Mouse (Mus musculus) hindbrain, embryonic 14.5 days (tissue): ENCODE measurements around the gene 4930426L09Rik. TPM values are rescaled to one million over a fixed set of nuclear protein-coding genes. Genes with fewer than 3 reads are reported as not detected.

ENCODE experiments used
- ATAC-seq: fragments of 200-750 bp; cut with Nextera tagmentation; 2 replicates; pipeline ENCODE4 v1.8.0; 2017; ENCODE audit warnings: moderate number of reproducible peaks, mild to moderate bottlenecking, moderate TSS enrichment, moderate library complexity; ENCODE audit not compliant: low FRiP score
- DNase-seq: peaks from one replicate; pipeline ENCODE4 v3.0.0-alpha.2; 2015; ENCODE audit warnings: low spot score
- H3K27ac ChIP-seq: fragments of 300-500 bp; sonication (generic); 2 replicates; pipeline ENCODE4 v1.5.1; 2014; ENCODE audit warnings: mild to moderate bottlenecking, moderate library complexity
- H3K27me3 ChIP-seq: fragments of 300-500 bp; sonication (generic); 2 replicates; pipeline ENCODE4 v1.6.1; 2014; ENCODE audit warnings: mild to moderate bottlenecking, low read length, mixed read lengths; ENCODE audit not compliant: control insufficient read depth, insufficient read depth
- H3K36me3 ChIP-seq: fragments of 300-500 bp; sonication (generic); replicated peaks from 2 replicates; pipeline ENCODE4 v1.6.1; 2014; ENCODE audit not compliant: control insufficient read depth, insufficient read depth
- H3K4me1 ChIP-seq: fragments of 300-500 bp; sonication (generic); replicated peaks from 2 replicates; pipeline ENCODE4 v1.6.1; 2014; ENCODE audit warnings: antibody characterized with exemption, low read length, mixed read lengths; ENCODE audit not compliant: control insufficient read depth, insufficient read depth
- H3K4me2 ChIP-seq: fragments of 300-500 bp; sonication (generic); replicated peaks from 2 replicates; pipeline ENCODE4 v1.6.1; 2014; ENCODE audit warnings: mild to moderate bottlenecking, moderate library complexity
- H3K4me3 ChIP-seq: fragments of 300-500 bp; sonication (generic); replicated peaks from 2 replicates; pipeline ENCODE4 v1.5.1; 2014; ENCODE audit warnings: mild to moderate bottlenecking, low read length
- H3K9ac ChIP-seq: fragments of 300-500 bp; sonication (generic); 2 replicates; pipeline ENCODE4 v1.6.1; 2014
- H3K9me3 ChIP-seq: fragments of 300-500 bp; sonication (generic); 2 replicates; pipeline ENCODE4 v1.6.1; 2016; ENCODE audit warnings: low read length; ENCODE audit not compliant: control insufficient read depth
- WGBS: fragments of 180-500 bp; shearing (Covaris S2); extraction: QIAGEN DNeasy Blood & Tissue Kit; methylation state at CpG from one replicate; pipeline ENCODE4 v1.1.7; 2014; 5-methylcytosine and 5-hydroxymethylcytosine counted together
- polyA plus RNA-seq: library from polyadenylated mRNA; unstranded; fragments of >200 nt; fragmentation: Nextera tagmentation; extraction: Ambion mirVana; gene quantifications from 2 replicates; pipeline ENCODE4 v1.2.1, GENCODE M21; 2014

Gene 4930426L09Rik
- polyA plus RNA-seq, 1 experiment from 2014 or later: 0.74 TPM

- H3K4me1 ChIP-seq: no peaks in the 10 kb centered on the region
- no peaks in the 10 kb centered on the region for H3K9me3 ChIP-seq
- no peaks in the 10 kb centered on the region for H3K27me3 ChIP-seq
- no peak overlapping the region for H3K4me3 ChIP-seq
- H3K4me2 ChIP-seq: no peak overlapping the region
- no peaks in the 10 kb centered on the region for H3K36me3 ChIP-seq
- ATAC-seq (no peak), DNase-seq (no peak)
- WGBS: 91% methylated on average over 1 of the region's 1 CpGs
- H3K9ac ChIP-seq: no peak overlapping the region
- no peak overlapping the region for H3K27ac ChIP-seq
Observed at GRCm38 (mm10) chr2:19016839-19017238, 18.7 kb downstream of the 4930426L09Rik start.

DNA sequence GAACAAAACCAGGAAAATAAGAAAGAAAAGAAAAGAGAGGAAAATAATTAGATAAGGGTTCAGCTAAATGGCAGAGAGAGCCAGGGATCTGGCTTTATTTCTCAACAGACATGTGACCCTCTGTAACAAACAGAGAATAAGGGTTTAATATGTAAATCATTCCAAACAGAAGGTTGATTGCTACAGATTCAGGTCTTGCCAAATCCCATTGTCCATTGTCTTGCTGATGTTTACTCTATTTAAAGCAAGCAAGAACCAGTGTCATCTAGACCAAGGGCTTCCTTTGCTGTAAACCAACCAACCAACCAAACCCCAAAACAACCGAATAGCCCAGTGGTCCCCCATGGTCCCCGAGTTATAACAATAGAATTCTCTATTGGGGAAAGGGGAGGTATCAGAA, 19.9 kb downstream of the 4930426L09Rik start:
- H3K27ac ChIP-seq: no peak overlapping the region
- no peaks in the 10 kb centered on the region for H3K27me3 ChIP-seq
- WGBS: 74% methylated on average over 2 of the region's 2 CpGs
- no peaks in the 10 kb centered on the region for H3K4me1 ChIP-seq
- H3K9ac ChIP-seq: no peak overlapping the region
- DNase-seq (no peak), ATAC-seq (no peak)
- H3K9me3 ChIP-seq: no peaks in the 10 kb centered on the region
- no peaks in the 10 kb centered on the region for H3K36me3 ChIP-seq
- H3K4me3 ChIP-seq: no peak overlapping the region
- H3K4me2 ChIP-seq: no peak overlapping the region

- Histone ChIP-seq H3K36me3 (no peaks in the 10 kb centered on the region), H3K27ac (no peak overlapping the region), H3K27me3 (no peaks in the 10 kb centered on the region), H3K9ac (no peak overlapping the region), H3K4me1 (no peaks in the 10 kb centered on the region), H3K4me3 (no peak overlapping the region), H3K9me3 (no peaks in the 10 kb centered on the region), H3K4me2 (no peak overlapping the region)
- DNase-seq (no peak), ATAC-seq (no peak)
- 78% methylated on average over 2 of the region's 2 CpGs for WGBS
Observed at GRCm38 (mm10) chr2:19024807-19025206, 26.7 kb downstream of the 4930426L09Rik start.

GRCm38 (mm10) chr2:19037430-19037829, 39.3 kb downstream of the 4930426L09Rik start:
- no peak overlapping the region for H3K27ac ChIP-seq
- no peaks in the 10 kb centered on the region for H3K9me3 ChIP-seq
- no peak overlapping the region for H3K4me3 ChIP-seq
- H3K9ac ChIP-seq: no peak overlapping the region
- WGBS: 76% methylated on average over 4 of the region's 4 CpGs
- no peaks in the 10 kb centered on the region for H3K27me3 ChIP-seq
- DNase-seq (no peak), ATAC-seq (no peak)
- no peak overlapping the region for H3K4me2 ChIP-seq
- H3K4me1 ChIP-seq: no peaks in the 10 kb centered on the region
- no peaks in the 10 kb centered on the region for H3K36me3 ChIP-seq

- DNase-seq (no peak), ATAC-seq (no peak)
- H3K27me3 ChIP-seq: no peaks in the 10 kb centered on the region
- no peak overlapping the region for H3K4me3 ChIP-seq
- H3K9ac ChIP-seq: no peak overlapping the region
- no peak overlapping the region for H3K4me2 ChIP-seq
- H3K4me1 ChIP-seq: no peaks in the 10 kb centered on the region
- no peaks in the 10 kb centered on the region for H3K36me3 ChIP-seq
- no peaks in the 10 kb centered on the region for H3K9me3 ChIP-seq
- no peak overlapping the region for H3K27ac ChIP-seq
- 74% methylated on average over 4 of the region's 4 CpGs for WGBS
Observed at GRCm38 (mm10) chr2:19037907-19038570, 39.9 kb downstream of the 4930426L09Rik start.

GRCm38 (mm10) chr2:19048225-19048624, 50.1 kb downstream of the 4930426L09Rik start:
- DNase-seq: no peak
- Histone ChIP-seq H3K36me3 (no peaks in the 10 kb centered on the region), H3K27me3 (no peaks in the 10 kb centered on the region), H3K9ac (no peak overlapping the region), H3K4me3 (no peak overlapping the region), H3K4me1 (no peaks in the 10 kb centered on the region), H3K27ac (no peak overlapping the region), H3K9me3 (no peaks in the 10 kb centered on the region), H3K4me2 (no peak overlapping the region)
- 80% methylated on average over 1 of the region's 1 CpGs for WGBS
- ATAC-seq: no peak

DNA sequence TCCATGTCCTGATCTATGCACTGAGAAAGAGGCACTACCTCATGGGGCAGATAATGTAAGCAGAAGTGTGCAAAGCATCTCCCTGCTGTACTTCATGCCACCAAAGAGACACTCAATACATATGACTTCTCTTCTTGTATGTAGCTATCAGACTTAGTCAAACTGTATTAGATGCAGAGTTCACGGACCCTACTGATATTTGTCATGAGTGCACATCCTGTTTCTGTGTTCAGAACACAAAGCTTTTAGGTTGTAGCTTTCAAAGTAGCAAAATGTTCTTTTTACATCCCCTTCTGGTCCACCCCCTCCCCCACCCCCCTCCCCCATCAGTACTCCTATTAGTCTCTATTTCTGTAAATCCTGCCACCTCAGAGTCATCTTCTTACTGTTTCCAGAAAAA, 51.2 kb downstream of the 4930426L09Rik start:
- Histone ChIP-seq H3K36me3 (no peaks in the 10 kb centered on the region), H3K4me3 (no peak overlapping the region), H3K4me2 (no peak overlapping the region), H3K9me3 (no peaks in the 10 kb centered on the region), H3K9ac (no peak overlapping the region), H3K27ac (no peak overlapping the region), H3K27me3 (no peaks in the 10 kb centered on the region), H3K4me1 (no peaks in the 10 kb centered on the region)
- 92% methylated on average over 1 of the region's 1 CpGs for WGBS
- no peak for ATAC-seq
- DNase-seq: no peak

Other genes with a start within 250 kb of the 4930426L09Rik start
- 14.2 and 15.7 TPM in 2 replicates for gene Pip4k2a, start 217 bp upstream of the 4930426L09Rik start, polyA plus RNA-seq
- 2.1 TPM in 2 replicates for gene Armc3, start 201.0 kb downstream of the 4930426L09Rik start, polyA plus RNA-seq